Mouse (Mus musculus) liver, postnatal 0 days (tissue): ENCODE measurements around the gene Zfp462. TPM values are rescaled to one million over a fixed set of nuclear protein-coding genes. Genes with fewer than 3 reads are reported as not detected.

Source experiments
- ATAC-seq: fragments of 200-750 bp; cut with Nextera tagmentation; 2 replicates; pipeline ENCODE4 v1.8.0; 2017; ENCODE audit warnings: mild to moderate bottlenecking, moderate library complexity
- DNase-seq: peaks from one replicate; pipeline ENCODE4 v3.0.0-alpha.2; 2016
- H3K27ac ChIP-seq: fragments of 300-500 bp; sonication (generic); 2 replicates; pipeline ENCODE4 v1.5.1; 2014; ENCODE audit warnings: antibody characterized with exemption, moderate library complexity, mild to moderate bottlenecking, low read depth
- H3K27me3 ChIP-seq: fragments of 300-500 bp; sonication (generic); 2 replicates; pipeline ENCODE4 v1.6.1; 2014; ENCODE audit warnings: low read length, control low read depth, mixed read lengths; ENCODE audit not compliant: insufficient read depth
- H3K36me3 ChIP-seq: fragments of 300-500 bp; sonication (generic); replicated peaks from 2 replicates; pipeline ENCODE4 v1.6.1; 2014; ENCODE audit warnings: mild to moderate bottlenecking, control low read depth, low read length, moderate library complexity, mixed read lengths; ENCODE audit not compliant: insufficient read depth
- H3K4me1 ChIP-seq: fragments of 300-500 bp; sonication (generic); 2 replicates; pipeline ENCODE4 v1.6.1; 2014; ENCODE audit warnings: antibody characterized with exemption, mild to moderate bottlenecking, control low read depth; ENCODE audit not compliant: insufficient read depth
- H3K4me2 ChIP-seq: fragments of 300-500 bp; sonication (generic); 2 replicates; pipeline ENCODE4 v1.6.1; 2014; ENCODE audit warnings: low read depth, mild to moderate bottlenecking, low read length, moderate library complexity, mixed read lengths
- H3K4me3 ChIP-seq: fragments of 300-500 bp; sonication (generic); 2 replicates; pipeline ENCODE4 v1.5.1; 2014; ENCODE audit warnings: low read depth, low read length
- H3K9ac ChIP-seq: fragments of 300-500 bp; sonication (generic); replicated peaks from 2 replicates; pipeline ENCODE4 v1.6.1; 2014; ENCODE audit warnings: mild to moderate bottlenecking, moderate library complexity
- H3K9me3 ChIP-seq: fragments of 300-500 bp; sonication (generic); 2 replicates; pipeline ENCODE4 v1.6.1; 2016; ENCODE audit warnings: mild to moderate bottlenecking, control low read depth, low read length, mixed read lengths
- CTCF ChIP-seq: sonication (generic); IDR thresholded peaks from 2 replicates; pipeline ENCODE4 v1.5.1; 2016; ENCODE audit warnings: antibody characterized with exemption, low read depth
- EP300 ChIP-seq: IDR thresholded peaks from 2 replicates; pipeline ENCODE4 v1.6.1; 2016; ENCODE audit warnings: antibody characterized with exemption, low read depth, mild to moderate bottlenecking
- WGBS: fragments of 180-500 bp; shearing (Covaris S2); extraction: QIAGEN DNeasy Blood & Tissue Kit; methylation state at CpG from one replicate; pipeline ENCODE4 v1.1.7; 2014; ENCODE audit not compliant: insufficient replicate concordance; 5-methylcytosine and 5-hydroxymethylcytosine counted together
- polyA plus RNA-seq: library from polyadenylated mRNA; unstranded; fragments of >200 nt; fragmentation: Nextera tagmentation; extraction: Ambion mirVana; gene quantifications from 2 replicates; pipeline ENCODE4 v1.2.1, GENCODE M21; 2015

Gene Zfp462
- polyA plus RNA-seq, 1 experiment from 2014 or later, result 0.14 TPM

DNA sequence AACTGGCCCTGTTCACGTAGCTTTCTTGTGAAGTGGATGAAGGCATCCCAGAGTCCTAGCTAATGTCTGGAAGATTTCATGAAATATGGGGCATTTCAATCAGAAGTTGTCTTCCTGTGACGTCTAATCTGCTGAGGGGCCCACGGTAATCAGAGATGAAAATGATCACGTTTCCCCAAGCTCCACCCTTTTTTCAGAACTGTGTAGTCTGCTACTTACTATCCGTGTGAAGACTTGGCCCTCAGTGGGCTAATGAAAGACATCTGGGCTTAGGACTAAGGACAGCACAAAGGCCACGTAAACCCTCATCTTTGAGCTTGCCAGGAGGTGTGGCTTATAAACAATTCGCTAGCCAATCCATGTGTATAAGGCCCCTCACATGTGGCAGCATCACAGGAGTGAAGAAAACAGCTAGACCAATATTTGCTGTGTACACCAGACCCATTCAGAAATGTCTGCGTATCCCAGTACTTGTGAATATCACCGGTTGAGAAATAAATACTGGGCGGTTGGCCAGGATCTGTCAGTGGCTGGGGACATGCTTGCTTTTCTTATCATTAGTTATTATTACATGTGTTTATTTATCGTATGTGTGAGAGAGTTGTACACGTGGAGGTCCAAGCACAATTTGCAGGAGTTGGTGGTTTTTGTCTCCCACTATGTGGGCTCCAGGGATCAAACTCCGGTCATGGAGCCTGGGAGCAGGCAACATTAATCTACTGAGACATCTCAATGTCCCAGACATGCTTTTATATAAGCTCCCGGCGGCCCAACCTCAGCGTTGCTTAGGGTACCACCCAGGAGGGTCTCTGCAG, 133.3 kb downstream of the Zfp462 start:
- no peaks in the 10 kb centered on the region for H3K27me3 ChIP-seq
- H3K4me2 ChIP-seq, result no peak overlapping the region
- H3K36me3 ChIP-seq, result no peaks in the 10 kb centered on the region
- DNase-seq (peak; percentile 49), ATAC-seq (peak; percentile 98)
- WGBS, result 68% methylated on average over 16 of the region's 16 CpGs
- H3K9ac ChIP-seq, result no peak overlapping the region
- no peaks in the 10 kb centered on the region for H3K4me1 ChIP-seq
- no peaks in the 10 kb centered on the region for H3K9me3 ChIP-seq
- TF ChIP-seq EP300, result no peak
- TF ChIP-seq CTCF, result no peak
- H3K4me3 ChIP-seq, result no peak overlapping the region
- no peak overlapping the region for H3K27ac ChIP-seq

DNA sequence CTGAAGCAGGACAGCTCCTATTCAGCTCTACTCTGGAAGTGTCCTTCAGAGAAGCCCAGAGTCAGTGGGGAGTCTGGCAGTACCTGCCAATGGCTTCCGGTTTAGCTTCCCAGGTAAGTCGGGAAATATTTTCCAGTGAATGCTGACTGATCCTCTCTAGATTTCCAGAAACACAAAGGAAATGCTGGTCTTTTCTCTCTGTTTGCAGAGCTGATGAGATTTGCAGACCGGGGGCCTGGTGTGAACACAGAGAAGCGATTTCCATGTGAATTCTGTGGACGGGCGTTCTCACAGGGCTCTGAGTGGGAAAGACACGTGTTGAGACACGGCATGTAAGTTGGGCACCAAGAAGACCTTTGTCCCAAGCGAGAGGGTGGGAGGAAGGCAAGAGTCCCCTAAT, 134.2 kb downstream of the Zfp462 start:
- DNase-seq, result no peak
- 85% methylated on average over 9 of the region's 9 CpGs for WGBS
- no peak for TF ChIP-seq CTCF
- TF ChIP-seq EP300, result no peak
- Histone ChIP-seq H3K4me3 (no peak overlapping the region), H3K27ac (no peak overlapping the region), H3K36me3 (no peaks in the 10 kb centered on the region), H3K4me2 (no peak overlapping the region), H3K27me3 (no peaks in the 10 kb centered on the region), H3K9ac (no peak overlapping the region), H3K4me1 (no peaks in the 10 kb centered on the region), H3K9me3 (no peaks in the 10 kb centered on the region)
- no peak for ATAC-seq

DNA sequence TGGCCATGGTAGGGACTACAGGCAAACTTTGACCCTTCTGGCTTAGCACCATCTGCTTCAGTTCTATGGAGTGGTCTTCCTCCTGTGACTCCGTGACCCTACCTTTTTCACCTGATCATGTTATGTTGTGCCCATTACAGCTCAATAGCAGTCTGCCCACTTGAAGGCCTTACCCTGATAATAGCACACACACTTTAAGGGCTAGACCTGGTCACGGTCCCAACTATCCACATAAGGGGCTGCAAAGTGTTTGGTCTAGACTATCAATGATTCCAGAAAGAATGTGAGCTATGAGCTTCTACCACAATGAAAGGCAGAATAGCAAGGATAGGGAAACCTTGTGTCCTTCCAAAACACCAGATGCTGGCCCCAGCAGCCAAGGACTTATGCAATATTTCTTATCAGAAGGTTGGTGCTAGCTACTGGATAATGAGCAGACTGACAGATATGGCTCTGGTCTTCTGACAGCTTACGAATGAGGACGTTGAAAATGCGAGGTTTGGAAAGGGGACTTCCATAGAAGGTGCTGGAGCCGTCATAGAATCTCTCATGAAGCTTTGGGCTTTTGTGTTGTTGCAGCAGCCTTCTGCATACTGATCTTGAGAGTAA, 139.3 kb downstream of the Zfp462 start:
- H3K27me3 ChIP-seq, result no peaks in the 10 kb centered on the region
- no peaks in the 10 kb centered on the region for H3K9me3 ChIP-seq
- no peak overlapping the region for H3K4me3 ChIP-seq
- WGBS, result 69% methylated on average over 6 of the region's 6 CpGs
- H3K9ac ChIP-seq, result no peak overlapping the region
- TF ChIP-seq EP300 (no peak), CTCF (no peak)
- no peaks in the 10 kb centered on the region for H3K36me3 ChIP-seq
- no peaks in the 10 kb centered on the region for H3K4me1 ChIP-seq
- ATAC-seq (no peak), DNase-seq (no peak)
- H3K27ac ChIP-seq, result no peak overlapping the region
- no peak overlapping the region for H3K4me2 ChIP-seq

DNA sequence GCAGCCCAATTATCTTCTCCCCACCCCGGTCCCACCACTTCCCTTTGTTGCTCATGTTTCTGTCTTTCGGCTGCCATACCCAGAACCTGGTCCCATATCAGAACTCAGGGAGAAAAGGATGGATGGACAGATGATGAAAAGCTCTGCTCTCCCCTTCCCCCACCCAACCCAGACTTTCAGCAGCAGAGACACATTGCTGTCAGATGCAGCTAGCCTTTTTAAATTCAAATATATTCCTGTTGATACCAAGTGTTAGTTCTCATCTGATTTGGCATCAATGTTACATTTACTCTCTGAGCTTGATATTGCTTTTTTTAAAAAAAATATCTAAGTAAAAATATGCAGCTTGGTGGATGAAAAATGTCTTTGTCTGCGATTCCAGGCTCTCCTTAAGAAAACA, 143.3 kb downstream of the Zfp462 start:
- TF ChIP-seq EP300, result no peak
- no peak for TF ChIP-seq CTCF
- H3K27me3 ChIP-seq, result no peaks in the 10 kb centered on the region
- no peaks in the 10 kb centered on the region for H3K9me3 ChIP-seq
- 69% methylated on average over 3 of the region's 3 CpGs for WGBS
- no peaks in the 10 kb centered on the region for H3K36me3 ChIP-seq
- H3K27ac ChIP-seq, result no peak overlapping the region
- DNase-seq (no peak), ATAC-seq (no peak)
- no peak overlapping the region for H3K9ac ChIP-seq
- no peak overlapping the region for H3K4me2 ChIP-seq
- H3K4me1 ChIP-seq, result no peaks in the 10 kb centered on the region
- no peak overlapping the region for H3K4me3 ChIP-seq

DNA sequence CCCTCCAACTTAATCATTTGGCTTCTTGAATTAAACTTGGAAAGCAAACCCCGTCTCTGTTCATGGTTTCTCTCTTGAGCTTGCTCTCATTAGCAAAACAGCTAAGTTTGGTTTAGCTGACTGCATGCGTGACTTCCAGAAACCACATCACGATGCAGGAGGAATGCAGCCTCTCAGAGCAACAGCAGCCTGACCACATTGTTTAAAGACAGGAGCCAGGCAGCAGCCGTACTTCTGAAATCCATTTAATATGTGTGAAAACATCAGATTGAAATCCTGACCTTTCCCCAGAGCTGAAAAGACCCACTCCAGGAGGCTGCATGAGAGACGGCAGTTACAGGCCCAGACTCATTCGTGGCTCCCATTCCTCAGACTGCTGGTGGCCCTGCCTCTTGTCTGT, 144.1 kb downstream of the Zfp462 start:
- no peaks in the 10 kb centered on the region for H3K27me3 ChIP-seq
- DNase-seq (no peak), ATAC-seq (no peak)
- no peaks in the 10 kb centered on the region for H3K36me3 ChIP-seq
- WGBS, result 65% methylated on average over 6 of the region's 6 CpGs
- no peaks in the 10 kb centered on the region for H3K4me1 ChIP-seq
- H3K4me3 ChIP-seq, result no peak overlapping the region
- TF ChIP-seq CTCF, result no peak
- TF ChIP-seq EP300, result no peak
- no peak overlapping the region for H3K27ac ChIP-seq
- no peak overlapping the region for H3K4me2 ChIP-seq
- H3K9ac ChIP-seq, result no peak overlapping the region
- no peaks in the 10 kb centered on the region for H3K9me3 ChIP-seq

DNA sequence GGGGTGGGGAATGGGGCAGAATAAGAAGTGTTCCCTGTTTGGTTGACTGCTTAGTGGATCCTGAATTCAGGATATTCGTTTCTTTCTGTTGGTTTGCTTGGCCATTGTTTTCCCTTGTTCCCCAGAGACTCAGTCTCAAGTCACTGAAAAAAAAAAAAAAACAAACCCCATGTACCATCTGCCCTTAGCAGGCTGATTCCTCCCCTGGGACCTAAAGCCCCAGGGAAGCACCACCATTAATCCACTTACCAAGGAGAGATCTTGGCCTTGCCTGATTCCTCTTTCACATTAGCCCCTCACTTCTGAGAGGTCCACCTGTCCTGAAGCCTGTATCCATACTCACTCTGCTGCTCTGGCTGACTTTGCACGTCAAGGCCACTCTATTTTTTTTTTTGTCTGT, 152.3 kb downstream of the Zfp462 start:
- Histone ChIP-seq H3K4me3 (no peak overlapping the region), H3K4me1 (no peaks in the 10 kb centered on the region), H3K36me3 (no peaks in the 10 kb centered on the region), H3K4me2 (no peak overlapping the region), H3K27me3 (no peaks in the 10 kb centered on the region), H3K9ac (no peak overlapping the region), H3K27ac (no peak overlapping the region), H3K9me3 (no peaks in the 10 kb centered on the region)
- 58% methylated on average over 2 of the region's 2 CpGs for WGBS
- ATAC-seq (no peak), DNase-seq (no peak)
- TF ChIP-seq EP300 (no peak), CTCF (no peak)
